Mouse (Mus musculus) skeletal muscle tissue, adult 2 months (tissue): ENCODE measurements around the gene Elp5.

Source experiments
- DNase-seq: peaks from one replicate; pipeline ENCODE4 v3.0.0-alpha.2; 2012; ENCODE audit warnings: low read depth, low spot score

Elp5 gene

GRCm38 (mm10) chr11:70015677-70016076 is 33.4 kb upstream of the Elp5 start:
- DNase-seq = no peak

GRCm38 (mm10) chr11:70014880-70015558 is 32.7 kb upstream of the Elp5 start, which contains the start of gene Acadvl:
Acadvl (minus strand) TSS chr11:70015411.
- DNase-seq = peak; percentile 82

GRCm38 (mm10) chr11:70014051-70014450 is 31.7 kb upstream of the Elp5 start:
- DNase-seq = no peak

GRCm38 (mm10) chr11:70013408-70013807 is 31.1 kb upstream of the Elp5 start:
- no peak for DNase-seq

- DNase-seq = no peak
Observed at GRCm38 (mm10) chr11:70012931-70013330, 30.6 kb upstream of the Elp5 start.

GRCm38 (mm10) chr11:70010961-70011360 is 28.6 kb upstream of the Elp5 start:
- DNase-seq = no peak

GRCm38 (mm10) chr11:70010548-70010947 is 28.2 kb upstream of the Elp5 start:
- no peak for DNase-seq

- DNase-seq = no peak
Observed at GRCm38 (mm10) chr11:70010033-70010432, 27.7 kb upstream of the Elp5 start.

GRCm38 (mm10) chr11:70005521-70005920 is 23.2 kb upstream of the Elp5 start:
- no peak for DNase-seq

- no peak for DNase-seq
Observed at GRCm38 (mm10) chr11:70002471-70002870, 20.2 kb upstream of the Elp5 start.

GRCm38 (mm10) chr11:70001865-70002264 is 19.5 kb upstream of the Elp5 start:
- no peak for DNase-seq

GRCm38 (mm10) chr11:70001159-70001558 is 18.8 kb upstream of the Elp5 start:
- DNase-seq = no peak

GRCm38 (mm10) chr11:70000396-70000898 is 18.1 kb upstream of the Elp5 start, which contains the start of gene Dvl2:
Dvl2 (plus strand) TSS chr11:70000595.
- DNase-seq = peak; percentile 98

GRCm38 (mm10) chr11:69999666-70000065 is 17.3 kb upstream of the Elp5 start:
- DNase-seq = no peak

GRCm38 (mm10) chr11:69998567-69999491 is 16.5 kb upstream of the Elp5 start:
- DNase-seq = no peak

GRCm38 (mm10) chr11:69997070-69997509 is 14.8 kb upstream of the Elp5 start:
- peak; percentile 84 for DNase-seq

- DNase-seq = no peak
Observed at GRCm38 (mm10) chr11:69996161-69997061, 14.1 kb upstream of the Elp5 start.

- DNase-seq = peak; percentile 100
Observed at GRCm38 (mm10) chr11:69995391-69995960, 13.2 kb upstream of the Elp5 start, which contains the start of gene Phf23. Phf23 (plus strand) TSS chr11:69995777.

GRCm38 (mm10) chr11:69994401-69995090 is 12.2 kb upstream of the Elp5 start:
- no peak for DNase-seq

- no peak for DNase-seq
Observed at GRCm38 (mm10) chr11:69992932-69993331, 10.6 kb upstream of the Elp5 start.
